Mouse (Mus musculus) midbrain, embryonic 13.5 days (tissue): ENCODE results near the gene Wwox. TPM values are rescaled to one million over a fixed set of nuclear protein-coding genes. Genes with fewer than 3 reads are reported as not detected.

Experiments
- ATAC-seq: fragments of 200-750 bp; cut with Nextera tagmentation; 2 replicates; pipeline ENCODE4 v1.8.0; 2017; ENCODE audit warnings: mild to moderate bottlenecking, moderate TSS enrichment, moderate library complexity
- H3K27ac ChIP-seq: fragments of 300-500 bp; sonication (generic); 2 replicates; pipeline ENCODE4 v1.5.1; 2015; ENCODE audit warnings: inconsistent platforms, mild to moderate bottlenecking, moderate library complexity
- H3K27me3 ChIP-seq: fragments of 300-500 bp; sonication (generic); 2 replicates; pipeline ENCODE4 v1.6.1; 2015; ENCODE audit warnings: mild to moderate bottlenecking, inconsistent platforms
- H3K36me3 ChIP-seq: fragments of 300-500 bp; sonication (generic); 2 replicates; pipeline ENCODE4 v1.6.1; 2015; ENCODE audit warnings: mild to moderate bottlenecking, inconsistent platforms
- H3K4me1 ChIP-seq: fragments of 300-500 bp; sonication (generic); replicated peaks from 2 replicates; pipeline ENCODE4 v1.6.1; 2015; ENCODE audit warnings: inconsistent platforms
- H3K4me2 ChIP-seq: fragments of 300-500 bp; sonication (generic); replicated peaks from 2 replicates; pipeline ENCODE4 v1.6.1; 2015; ENCODE audit warnings: moderate library complexity, mild to moderate bottlenecking, inconsistent platforms
- H3K4me3 ChIP-seq: fragments of 300-500 bp; sonication (generic); replicated peaks from 2 replicates; pipeline ENCODE4 v1.5.1; 2015; ENCODE audit warnings: mild to moderate bottlenecking, inconsistent platforms
- H3K9ac ChIP-seq: fragments of 300-500 bp; sonication (generic); replicated peaks from 2 replicates; pipeline ENCODE4 v1.6.1; 2015; ENCODE audit warnings: mild to moderate bottlenecking, inconsistent platforms
- H3K9me3 ChIP-seq: fragments of 300-500 bp; sonication (generic); 2 replicates; pipeline ENCODE4 v1.6.1; 2016; ENCODE audit warnings: mild to moderate bottlenecking, inconsistent platforms
- WGBS: fragments of 180-500 bp; shearing (Covaris S2); methylation state at CpG from one replicate; pipeline ENCODE4 v1.1.7; 2015; 5-methylcytosine and 5-hydroxymethylcytosine counted together
- polyA plus RNA-seq: library from polyadenylated mRNA; unstranded; fragments of >200 nt; fragmentation: Nextera tagmentation; extraction: Ambion mirVana; gene quantifications from 2 replicates; pipeline ENCODE4 v1.2.1, GENCODE M21; 2015

Wwox gene
- polyA plus RNA-seq, 1 experiment from 2014 or later, result 12.4 TPM

GRCm38 (mm10) chr8:114682166-114682565 is 242.7 kb downstream of the Wwox start:
- Histone ChIP-seq H3K4me1 (0 out of 2 replicates have a peak, but pooled peaks cover 3% of the 10 kb centered on the region), H3K9me3 (no peaks in the 10 kb centered on the region), H3K9ac (no peak overlapping the region), H3K36me3 (no peaks in the 10 kb centered on the region), H3K27me3 (no peaks in the 10 kb centered on the region), H3K27ac (no peak overlapping the region; the same call in 1 of the 2 replicates), H3K4me3 (no peak overlapping the region), H3K4me2 (no peak overlapping the region)
- 74% methylated on average over 10 of the region's 10 CpGs for WGBS
- no peak for ATAC-seq

- H3K9me3 ChIP-seq, result no peaks in the 10 kb centered on the region
- no peak overlapping the region for H3K4me3 ChIP-seq
- no peaks in the 10 kb centered on the region for H3K27me3 ChIP-seq
- no peak for ATAC-seq
- WGBS, result 85% methylated on average over 11 of the region's 11 CpGs
- no peak overlapping the region for H3K4me2 ChIP-seq
- H3K9ac ChIP-seq, result no peak overlapping the region
- H3K27ac ChIP-seq, result no peak overlapping the region
- H3K36me3 ChIP-seq, result no peaks in the 10 kb centered on the region
- H3K4me1 ChIP-seq, result 0 out of 2 replicates have a peak, but pooled peaks cover 3% of the 10 kb centered on the region
These were observed 244.7 kb downstream of the Wwox start for GRCm38 (mm10) chr8:114684046-114684702.

- H3K36me3 ChIP-seq, result no peaks in the 10 kb centered on the region
These were observed 247.0 kb downstream of the Wwox start for GRCm38 (mm10) chr8:114686462-114686861.

GRCm38 (mm10) chr8:114688732-114689131 is 249.3 kb downstream of the Wwox start:
- Histone ChIP-seq H3K27ac (no peak overlapping the region), H3K27me3 (no peaks in the 10 kb centered on the region), H3K4me2 (no peak overlapping the region), H3K9ac (no peak overlapping the region), H3K4me3 (no peak overlapping the region), H3K4me1 (no peaks in the 10 kb centered on the region), H3K36me3 (no peaks in the 10 kb centered on the region), H3K9me3 (no peaks in the 10 kb centered on the region)
- no peak for ATAC-seq
- 80% methylated on average over 11 of the region's 11 CpGs for WGBS

More at GRCm38 (mm10) chr8:114686462-114686861, 247.0 kb downstream of the Wwox start:
- Histone ChIP-seq H3K9ac (no peak overlapping the region), H3K9me3 (no peaks in the 10 kb centered on the region), H3K27me3 (no peaks in the 10 kb centered on the region), H3K4me3 (no peak overlapping the region), H3K27ac (no peak overlapping the region), H3K4me2 (no peak overlapping the region), H3K4me1 (no peaks in the 10 kb centered on the region)
- no peak for ATAC-seq
- WGBS, result 84% methylated on average over 4 of the region's 4 CpGs

- Histone ChIP-seq H3K27me3 (no peaks in the 10 kb centered on the region), H3K4me2 (no peak overlapping the region), H3K4me3 (no peak overlapping the region), H3K9ac (no peak overlapping the region), H3K9me3 (no peaks in the 10 kb centered on the region), H3K27ac (no peak overlapping the region), H3K4me1 (no peaks in the 10 kb centered on the region), H3K36me3 (no peaks in the 10 kb centered on the region)
- WGBS, result 92% methylated on average over 4 of the region's 4 CpGs
- ATAC-seq, result no peak
These were observed 255.2 kb downstream of the Wwox start for GRCm38 (mm10) chr8:114694566-114695198.

GRCm38 (mm10) chr8:114703517-114703916 is 264.1 kb downstream of the Wwox start:
- 84% methylated on average over 5 of the region's 5 CpGs for WGBS
- Histone ChIP-seq H3K4me3 (no peak overlapping the region), H3K4me2 (no peak overlapping the region), H3K27me3 (no peaks in the 10 kb centered on the region), H3K4me1 (peaks cover 18% of the 10 kb centered on the region), H3K27ac (no peak overlapping the region), H3K9me3 (no peaks in the 10 kb centered on the region), H3K36me3 (no peaks in the 10 kb centered on the region), H3K9ac (no peak overlapping the region)
- ATAC-seq, result no peak

GRCm38 (mm10) chr8:114707538-114708138 is 268.2 kb downstream of the Wwox start:
- 46% methylated on average over 15 of the region's 15 CpGs for whole genome bisulfite sequencing
- Histone ChIP-seq H3K9ac (no peak overlapping the region), H3K27ac (peak overlapping the region; percentile 54), H3K4me2 (no peak overlapping the region), H3K9me3 (no peaks in the 10 kb centered on the region), H3K4me1 (peaks cover 26% of the 10 kb centered on the region), H3K36me3 (no peaks in the 10 kb centered on the region), H3K4me3 (no peak overlapping the region), H3K27me3 (no peaks in the 10 kb centered on the region)
- ATAC-seq, result peak; percentile 70

- WGBS, result 66% methylated on average over 13 of the region's 13 CpGs
- no peaks in the 10 kb centered on the region for H3K4me1 ChIP-seq
- H3K27ac ChIP-seq, result no peak overlapping the region
- no peaks in the 10 kb centered on the region for H3K27me3 ChIP-seq
- no peaks in the 10 kb centered on the region for H3K9me3 ChIP-seq
- no peak overlapping the region for H3K9ac ChIP-seq
- no peaks in the 10 kb centered on the region for H3K36me3 ChIP-seq
- no peak for ATAC-seq
- no peak overlapping the region for H3K4me2 ChIP-seq
- no peak overlapping the region for H3K4me3 ChIP-seq
These were observed 276.0 kb downstream of the Wwox start for GRCm38 (mm10) chr8:114715318-114716070.

- Histone ChIP-seq H3K9ac (no peak overlapping the region), H3K27ac (no peak overlapping the region)
- WGBS, result 90% methylated on average over 14 of the region's 14 CpGs
These were observed 277.2 kb downstream of the Wwox start for GRCm38 (mm10) chr8:114716546-114717255.

GRCm38 (mm10) chr8:114718821-114719220 is 279.4 kb downstream of the Wwox start:
- Histone ChIP-seq H3K27ac (no peak overlapping the region), H3K9ac (no peak overlapping the region), H3K4me2 (no peak overlapping the region), H3K4me3 (no peak overlapping the region), H3K27me3 (no peaks in the 10 kb centered on the region), H3K4me1 (no peaks in the 10 kb centered on the region), H3K9me3 (no peaks in the 10 kb centered on the region), H3K36me3 (no peaks in the 10 kb centered on the region)
- no peak for ATAC-seq
- whole genome bisulfite sequencing, result 85% methylated on average over 4 of the region's 4 CpGs

More at GRCm38 (mm10) chr8:114716546-114717255, 277.2 kb downstream of the Wwox start:
- Histone ChIP-seq H3K4me2 (no peak overlapping the region), H3K9me3 (no peaks in the 10 kb centered on the region), H3K4me1 (no peaks in the 10 kb centered on the region), H3K36me3 (no peaks in the 10 kb centered on the region), H3K27me3 (no peaks in the 10 kb centered on the region), H3K4me3 (no peak overlapping the region)
- no peak for ATAC-seq

GRCm38 (mm10) chr8:114722611-114723010 is 283.2 kb downstream of the Wwox start:
- H3K4me1 ChIP-seq, result no peaks in the 10 kb centered on the region
- H3K4me2 ChIP-seq, result no peak overlapping the region
- no peaks in the 10 kb centered on the region for H3K9me3 ChIP-seq
- H3K27ac ChIP-seq, result no peak overlapping the region
- 0 out of 2 replicates have a peak, but pooled peaks cover 2% of the 10 kb centered on the region for H3K27me3 ChIP-seq
- no peak for ATAC-seq
- no peak overlapping the region for H3K4me3 ChIP-seq
- WGBS, result 58% methylated on average over 5 of the region's 5 CpGs
- no peaks in the 10 kb centered on the region for H3K36me3 ChIP-seq
- no peak overlapping the region for H3K9ac ChIP-seq
